Mouse (Mus musculus) bone marrow macrophage, adult 2 months (primary cell): ENCODE measurements around the gene Ndufaf3.

ENCODE experiments used
- CTCF ChIP-seq: IDR thresholded peaks from 2 replicates; pipeline ENCODE4 v1.5.1; 2012; ENCODE audit warnings: low read depth, mild to moderate bottlenecking, low read length, moderate library complexity
- POLR2A ChIP-seq: IDR thresholded peaks from 2 replicates; pipeline ENCODE4 v1.6.1; 2012; ENCODE audit warnings: mild to moderate bottlenecking, low read depth, low read length, borderline replicate concordance

GRCm38 (mm10) chr9:108565881-108566814, 1.1 kb downstream of the Ndufaf3 start:
- no peak for TF ChIP-seq POLR2A
- no peak for TF ChIP-seq CTCF
